Mouse (Mus musculus) liver, embryonic 16.5 days (tissue): ENCODE measurements around the gene Tyms. TPM values are rescaled to one million over a fixed set of nuclear protein-coding genes. Genes with fewer than 3 reads are reported as not detected.

ENCODE experiments used
- ATAC-seq: fragments of 200-750 bp; cut with Nextera tagmentation; 2 replicates; pipeline ENCODE4 v1.8.0; 2017; ENCODE audit warnings: low read depth, mild to moderate bottlenecking, moderate number of reproducible peaks, moderate library complexity
- H3K27ac ChIP-seq: fragments of 300-500 bp; sonication (generic); 2 replicates; pipeline ENCODE4 v1.5.1; 2014; ENCODE audit warnings: mild to moderate bottlenecking, low read length
- H3K27me3 ChIP-seq: fragments of 300-500 bp; sonication (generic); 2 replicates; pipeline ENCODE4 v1.6.1; 2014; ENCODE audit warnings: low read depth, low read length, mixed read lengths; ENCODE audit not compliant: control insufficient read depth, insufficient read depth
- H3K36me3 ChIP-seq: fragments of 300-500 bp; sonication (generic); 2 replicates; pipeline ENCODE4 v1.6.1; 2014; ENCODE audit warnings: mild to moderate bottlenecking; ENCODE audit not compliant: control insufficient read depth, insufficient read depth
- H3K4me1 ChIP-seq: fragments of 300-500 bp; sonication (generic); 2 replicates; pipeline ENCODE4 v1.6.1; 2014; ENCODE audit warnings: low read depth, low read length, mixed read lengths; ENCODE audit not compliant: control insufficient read depth
- H3K4me2 ChIP-seq: fragments of 300-500 bp; sonication (generic); 2 replicates; pipeline ENCODE4 v1.6.1; 2014; ENCODE audit warnings: low read depth, low read length, mixed read lengths
- H3K4me3 ChIP-seq: fragments of 300-500 bp; sonication (generic); 2 replicates; pipeline ENCODE4 v1.5.1; 2014; ENCODE audit warnings: low read depth, mild to moderate bottlenecking, low read length
- H3K9ac ChIP-seq: fragments of 300-500 bp; sonication (generic); 2 replicates; pipeline ENCODE4 v1.6.1; 2014; ENCODE audit warnings: low read depth, low read length
- H3K9me3 ChIP-seq: fragments of 300-500 bp; sonication (generic); replicated peaks from 2 replicates; pipeline ENCODE4 v1.6.1; 2016; ENCODE audit warnings: low read length; ENCODE audit not compliant: control insufficient read depth
- WGBS: fragments of 180-500 bp; shearing (Covaris S2); extraction: QIAGEN DNeasy Blood & Tissue Kit; methylation state at CpG from one replicate; pipeline ENCODE4 v1.1.7; 2014; ENCODE audit not compliant: insufficient replicate concordance; 5-methylcytosine and 5-hydroxymethylcytosine counted together
- polyA plus RNA-seq: library from polyadenylated mRNA; unstranded; fragments of >200 nt; fragmentation: Nextera tagmentation; extraction: Ambion mirVana; gene quantifications from 2 replicates; pipeline ENCODE4 v1.2.1, GENCODE M21; 2015

Gene Tyms
- polyA plus RNA-seq, 1 experiment from 2014 or later, result 174 TPM

DNA sequence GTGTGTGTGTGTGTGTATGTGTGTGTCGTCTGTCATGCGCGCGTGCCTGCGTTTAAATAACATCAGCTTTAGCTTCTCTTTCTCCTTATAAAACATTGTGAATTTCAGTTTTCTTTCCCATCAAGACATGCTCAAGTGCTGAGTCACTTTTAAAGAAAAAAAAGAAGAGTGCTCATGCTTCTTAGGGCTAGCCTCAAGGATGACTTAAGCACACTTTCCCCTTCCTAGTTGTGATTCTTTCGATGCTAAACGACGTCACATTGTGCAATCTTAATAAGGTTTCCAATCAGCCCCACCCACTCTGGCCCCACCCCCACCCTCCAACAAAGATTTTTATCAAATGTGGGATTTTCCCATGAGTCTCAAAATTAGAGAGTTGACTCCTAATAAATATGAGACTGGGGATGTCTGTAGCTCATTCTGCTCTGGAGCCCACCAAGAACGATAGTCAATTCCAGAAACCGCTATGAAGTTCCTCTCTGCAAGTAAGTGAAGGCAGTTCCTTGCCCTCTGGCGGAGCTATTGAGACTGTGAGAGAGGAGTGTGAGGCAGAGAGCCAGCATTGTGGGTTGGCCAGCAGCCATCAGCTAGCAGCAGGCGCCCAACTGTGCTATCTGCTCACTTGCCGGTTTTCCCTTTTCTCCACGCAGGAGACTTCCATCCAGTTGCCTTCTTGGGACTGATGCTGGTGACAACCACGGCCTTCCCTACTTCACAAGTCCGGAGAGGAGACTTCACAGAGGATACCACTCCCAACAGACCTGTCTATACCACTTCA is 60.5 kb downstream of the Tyms start, which contains the start of gene Il6:
Gene Il6 (plus strand): TSS at position 389 of the 778 bp plus-strand sequence.
- no peaks in the 10 kb centered on the region for H3K4me1 ChIP-seq
- ATAC-seq, result peak; percentile 21; the same call in 1 of the 2 replicates
- 40% methylated on average over 16 of the region's 16 CpGs for WGBS
- H3K9me3 ChIP-seq, result no peaks in the 10 kb centered on the region
- no peak within 1 kb of the TSS for H3K4me3 ChIP-seq
- no peaks in the 10 kb centered on the region for H3K36me3 ChIP-seq
- no peak within 1 kb of the TSS for H3K9ac ChIP-seq
- H3K4me2 ChIP-seq, result no peak within 1 kb of the TSS
- no peak within 1 kb of the TSS for H3K27ac ChIP-seq
- H3K27me3 ChIP-seq, result no peaks in the 10 kb centered on the region

Other genes starting within 250 kb of the Tyms start
- 0.37 and 0.41 TPM in 2 replicates for gene Il6, start 60.5 kb downstream of the Tyms start, polyA plus RNA-seq
- 0.02 TPM in 1 of 2 replicates, not detected in the other for gene Garem2, start 31.5 kb upstream of the Tyms start, polyA plus RNA-seq
- not detected in 2 replicates for gene 3110082J24Rik, start 32.5 kb upstream of the Tyms start, polyA plus RNA-seq
- 106 and 118 TPM in 2 replicates for gene Hadha, start 81.5 kb upstream of the Tyms start, polyA plus RNA-seq
- gene Hadhb, start 81.6 kb upstream of the Tyms start, polyA plus RNA-seq, result 163 and 169 TPM in 2 replicates
- 0.02 TPM in 1 of 2 replicates, not detected in the other for gene Adgrf3, start 132.1 kb upstream of the Tyms start, polyA plus RNA-seq
- gene Selenoi, start 159.0 kb upstream of the Tyms start, polyA plus RNA-seq, result 11.7 and 12.5 TPM in 2 replicates
- 1.8 and 2.0 TPM in 2 replicates for gene Drc1, start 207.8 kb upstream of the Tyms start, polyA plus RNA-seq